Mouse (Mus musculus) retina, postnatal 1 day (tissue): ENCODE results near the gene Uba7.
A peak's percentile ranks its signal among the peaks of the same experiment; 100 is the strongest.
"Not testable (repeated sequence)": the region's sequence is repeated elsewhere in the genome, so short reads cannot be mapped to it uniquely, and the experiment has no call there.

Experiments used
- DNase-seq: peaks from one replicate; pipeline ENCODE4 v3.0.0-alpha.2; 2012

Uba7 gene

GRCm38 (mm10) chr9:107994464-107994863 is 19.2 kb downstream of the Uba7 start:
- DNase-seq, result no peak

- no peak for DNase-seq
These were observed 20.2 kb downstream of the Uba7 start for GRCm38 (mm10) chr9:107995513-107995912.

GRCm38 (mm10) chr9:107996049-107996448 is 20.7 kb downstream of the Uba7 start, which contains the start of gene Gm20662:
Gene Gm20662, plus strand, starts transcription at chr9:107996349.
- no peak for DNase-seq

- DNase-seq, result peak; percentile 100
These were observed 26.8 kb downstream of the Uba7 start, which contains the start of gene Ip6k1 for GRCm38 (mm10) chr9:108001922-108002770. Gene Ip6k1, plus strand, starts transcription at chr9:108002501.

- peak; percentile 41 for DNase-seq
These were observed 27.6 kb downstream of the Uba7 start for GRCm38 (mm10) chr9:108002778-108003530.

- peak; percentile 30 for DNase-seq
These were observed 28.2 kb downstream of the Uba7 start for GRCm38 (mm10) chr9:108003531-108003890.

- no peak for DNase-seq
These were observed 32.7 kb downstream of the Uba7 start for GRCm38 (mm10) chr9:108008041-108008440.

GRCm38 (mm10) chr9:108010385-108010784 is 35.1 kb downstream of the Uba7 start:
- DNase-seq, result no peak

GRCm38 (mm10) chr9:108013577-108013976 is 38.3 kb downstream of the Uba7 start:
- not testable (repeated sequence) for DNase-seq

- no peak for DNase-seq
These were observed 41.8 kb downstream of the Uba7 start for GRCm38 (mm10) chr9:108017127-108017526.

GRCm38 (mm10) chr9:108020741-108021140 is 45.4 kb downstream of the Uba7 start:
- DNase-seq, result no peak

GRCm38 (mm10) chr9:108023216-108023615 is 47.9 kb downstream of the Uba7 start:
- no peak for DNase-seq

- DNase-seq, result no peak
These were observed 51.3 kb downstream of the Uba7 start for GRCm38 (mm10) chr9:108026584-108026983.

- DNase-seq, result no peak
These were observed 52.6 kb downstream of the Uba7 start for GRCm38 (mm10) chr9:108027867-108028266.

- DNase-seq, result no peak
These were observed 56.8 kb downstream of the Uba7 start for GRCm38 (mm10) chr9:108032126-108032525.
